Mouse (Mus musculus): ENCODE measurements around the gene C1qtnf2. TPM values are rescaled to one million over a fixed set of nuclear protein-coding genes. Genes with fewer than 3 reads are reported as not detected.

Gene C1qtnf2
- total RNA-seq, 2 experiments from 2014 or later, result 27.9 to 31.1 TPM

DNA sequence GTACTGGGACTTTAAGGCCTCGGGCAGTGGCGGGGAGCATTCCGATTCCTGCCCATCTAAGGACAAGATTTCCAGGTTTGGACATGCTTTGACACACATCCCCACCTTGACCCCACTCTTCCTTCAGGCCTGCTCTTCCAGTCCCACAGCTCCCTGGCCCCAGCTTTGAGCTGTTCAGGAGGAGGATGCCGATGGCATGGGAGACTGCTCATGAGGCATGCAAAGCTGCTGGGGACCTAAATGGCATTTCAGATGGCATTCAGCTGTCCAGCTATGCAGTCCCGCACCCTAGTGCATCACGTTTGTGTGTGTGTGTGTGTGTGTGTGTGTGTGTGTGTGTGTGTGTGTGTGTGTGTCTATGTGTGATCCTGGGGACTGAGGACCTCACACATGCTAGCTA is 63.0 kb downstream of the C1qtnf2 start:
- DNase-seq, result no peak

DNA sequence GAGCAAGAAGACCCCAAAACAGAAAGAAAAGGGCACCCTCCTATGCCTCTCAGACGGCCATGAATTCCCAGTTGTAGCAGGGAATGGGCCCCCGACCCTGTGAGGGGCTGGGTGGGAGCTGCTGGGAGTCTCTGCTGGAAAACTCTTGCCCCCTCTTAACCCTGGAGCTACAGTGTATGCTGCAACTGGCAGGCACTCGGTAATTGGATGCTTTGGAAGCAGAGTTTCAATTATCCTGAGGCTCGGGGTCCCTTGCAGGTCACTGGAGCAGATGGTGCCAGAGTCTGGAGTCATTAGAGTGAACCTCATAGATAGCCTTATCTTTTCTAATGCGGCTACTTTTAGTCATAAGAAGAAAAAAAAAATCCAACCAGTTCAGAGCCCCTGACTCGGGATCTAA is 65.8 kb downstream of the C1qtnf2 start:
- no peak for DNase-seq

Other genes with a start within 250 kb of the C1qtnf2 start
- 10 to 100 TPM; 21.9 to 23.3 TPM for gene Pttg1, start 48.0 kb upstream of the C1qtnf2 start, total RNA-seq (2021)
- gene Slu7, start 40.5 kb upstream of the C1qtnf2 start, total RNA-seq (2021), result 10 to 100 TPM; 28.9 to 31.5 TPM
- gene Ccnjl, start 54.5 kb downstream of the C1qtnf2 start, total RNA-seq (2021), result 1 to 10 TPM; 1.0 to 1.3 TPM
- under 1 TPM; 0.26 to 0.45 TPM for gene 4933415A04Rik, start 112.8 kb downstream of the C1qtnf2 start, total RNA-seq (2021)
- gene Fabp6, start 127.3 kb downstream of the C1qtnf2 start, total RNA-seq (2021), result not detected
- gene Pwwp2a, start 207.7 kb downstream of the C1qtnf2 start, total RNA-seq (2021), result 10 to 100 TPM; 21.0 to 25.7 TPM